Mouse (Mus musculus) spleen, embryonic (tissue): ENCODE measurements around the gene Fbxo10.
"Not testable (repeated sequence)": the region's sequence is repeated elsewhere in the genome, so short reads cannot be mapped to it uniquely, and the experiment has no call there.

Experiments
- CTCF ChIA-PET: fragments of 350-600 bp; sonication (Branson Sonifier 250); formaldehyde crosslinking; loops from one replicate; lab custom pipeline; 2022; lab: Charles Lee

The Fbxo10 gene

DNA sequence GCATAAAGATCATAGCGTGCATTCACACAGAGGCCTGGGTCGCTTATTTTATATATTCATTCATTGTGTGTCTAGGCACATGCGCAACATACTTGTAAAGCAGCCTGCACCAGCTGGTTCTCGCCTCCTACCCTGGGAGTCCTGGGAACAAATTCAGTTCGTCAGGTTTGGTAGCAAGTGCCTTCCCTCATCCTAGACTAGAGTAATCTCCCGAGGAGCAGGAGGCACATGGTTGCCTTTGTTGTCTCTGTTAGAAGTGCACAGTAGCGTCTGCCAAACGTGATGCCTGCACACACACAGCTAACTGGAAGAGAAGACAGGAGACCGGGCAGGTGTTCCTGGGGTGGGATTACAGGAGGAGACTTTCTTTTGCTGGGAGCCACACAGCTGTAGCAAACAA, 36.4 kb downstream of the Fbxo10 start:
- CTCF ChIA-PET, result no interaction called here

DNA sequence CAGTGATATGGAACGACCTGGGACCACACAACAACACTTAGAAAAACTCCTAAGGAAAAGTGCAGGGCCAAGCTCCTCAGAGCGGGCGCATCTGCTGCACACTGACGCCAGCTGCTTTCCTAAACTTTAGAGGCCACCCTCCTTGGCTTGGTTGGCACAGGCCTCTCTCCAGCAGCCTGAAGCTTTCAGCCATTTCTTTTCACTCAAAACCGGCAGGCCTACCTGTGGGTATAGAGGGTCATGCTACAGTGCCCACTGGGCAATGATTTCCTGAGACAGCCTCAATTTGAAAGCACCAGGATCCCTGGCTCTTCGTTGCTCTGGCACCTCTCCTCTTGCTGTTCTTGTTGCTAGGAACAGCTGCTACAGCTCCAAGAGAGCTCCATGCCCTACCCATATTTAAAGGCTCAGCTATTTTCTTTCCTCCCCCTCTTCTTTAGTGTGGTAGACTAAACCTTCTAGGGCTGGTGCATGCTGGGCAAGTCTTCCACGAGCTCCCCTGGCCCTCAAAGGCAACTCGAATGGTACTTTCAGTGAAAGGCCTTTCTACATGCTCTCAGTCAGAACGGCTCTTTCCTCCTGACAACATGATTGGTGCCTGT, 37.0 kb downstream of the Fbxo10 start:
- CTCF ChIA-PET, result no interaction called here

DNA sequence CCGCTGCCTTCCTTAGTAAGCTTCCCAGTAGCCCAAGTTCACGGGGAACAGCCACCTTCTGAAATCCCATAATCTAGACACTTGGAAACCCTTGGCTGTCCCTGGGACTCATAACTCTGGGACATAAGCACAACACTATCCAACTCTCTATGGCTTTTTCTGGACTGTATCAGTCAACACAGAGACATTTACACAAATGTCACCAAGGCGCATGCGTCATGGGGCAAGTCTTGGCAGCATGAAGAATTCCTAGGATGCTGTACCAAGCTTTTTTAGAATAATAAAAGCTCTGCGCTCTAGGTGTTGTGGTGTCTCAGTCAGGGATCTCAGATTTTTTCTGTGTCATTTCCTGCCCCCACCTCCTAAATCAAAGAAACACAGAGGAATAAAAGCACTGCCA, 37.7 kb downstream of the Fbxo10 start:
- CTCF ChIA-PET, result no interaction called here

DNA sequence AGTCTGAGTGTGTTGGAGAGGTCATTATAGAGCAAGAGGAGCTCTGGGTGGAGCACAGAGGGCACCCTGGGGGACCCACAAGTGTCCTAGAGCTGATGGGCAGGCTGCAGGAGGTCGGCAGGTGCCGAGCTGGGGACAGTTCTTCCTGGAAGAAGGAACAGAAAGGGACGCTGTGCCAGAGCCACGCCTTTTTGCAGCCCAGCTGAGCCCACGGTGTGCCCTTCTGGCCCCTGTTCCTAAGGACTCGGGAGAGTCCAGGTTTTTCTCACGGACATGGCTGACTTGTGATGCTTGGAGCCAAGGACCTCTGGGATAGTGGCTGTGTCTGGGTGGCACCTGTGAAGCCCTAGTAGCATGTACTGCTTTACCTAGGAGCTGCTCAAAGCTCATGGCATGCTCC, 43.6 kb downstream of the Fbxo10 start:
- CTCF ChIA-PET, result no interaction called here

DNA sequence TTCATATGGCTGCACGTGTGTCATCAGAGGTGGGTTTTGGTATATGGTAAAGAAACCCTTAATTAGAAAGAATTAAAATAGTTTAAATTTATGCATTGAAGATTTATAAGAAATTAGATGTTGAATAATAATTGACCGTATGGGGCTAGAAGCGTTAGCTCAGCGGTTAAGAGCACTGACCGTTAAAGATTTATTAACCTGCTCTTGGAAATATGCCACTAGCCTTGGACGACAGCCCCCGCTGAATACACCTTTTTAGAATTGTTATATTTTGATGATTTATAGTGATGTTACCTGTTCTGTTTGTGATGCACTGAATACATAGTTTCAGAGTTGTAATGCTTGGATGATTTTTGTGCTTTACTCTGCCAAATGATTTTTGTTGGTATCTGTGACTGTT, 44.9 kb downstream of the Fbxo10 start:
- CTCF ChIA-PET, result not testable (repeated sequence)

DNA sequence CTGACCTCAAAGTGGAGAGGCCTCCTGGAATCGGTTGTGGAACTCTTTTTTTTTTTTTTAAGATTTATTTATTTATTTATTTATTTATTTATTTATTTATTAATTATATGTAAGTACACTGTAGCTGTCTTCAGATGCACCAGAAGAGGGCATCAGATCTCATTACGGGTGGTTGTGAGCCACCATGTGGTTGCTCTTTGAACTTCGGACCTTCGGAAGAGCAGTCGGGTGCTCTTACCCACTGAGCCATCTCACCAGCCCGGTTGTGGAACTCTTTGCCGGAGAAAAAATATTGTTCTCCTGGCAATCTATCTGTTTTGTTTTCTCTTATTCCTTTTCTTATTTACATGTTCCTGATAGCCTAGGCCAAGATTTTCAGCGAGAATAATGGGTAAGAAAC, 45.5 kb downstream of the Fbxo10 start:
- CTCF ChIA-PET, result interaction anchor here (0.6 kb wide), 1 partner anchor 270 kb away, joined by 4 read pairs; no protein-coding TSS in a partner anchor

DNA sequence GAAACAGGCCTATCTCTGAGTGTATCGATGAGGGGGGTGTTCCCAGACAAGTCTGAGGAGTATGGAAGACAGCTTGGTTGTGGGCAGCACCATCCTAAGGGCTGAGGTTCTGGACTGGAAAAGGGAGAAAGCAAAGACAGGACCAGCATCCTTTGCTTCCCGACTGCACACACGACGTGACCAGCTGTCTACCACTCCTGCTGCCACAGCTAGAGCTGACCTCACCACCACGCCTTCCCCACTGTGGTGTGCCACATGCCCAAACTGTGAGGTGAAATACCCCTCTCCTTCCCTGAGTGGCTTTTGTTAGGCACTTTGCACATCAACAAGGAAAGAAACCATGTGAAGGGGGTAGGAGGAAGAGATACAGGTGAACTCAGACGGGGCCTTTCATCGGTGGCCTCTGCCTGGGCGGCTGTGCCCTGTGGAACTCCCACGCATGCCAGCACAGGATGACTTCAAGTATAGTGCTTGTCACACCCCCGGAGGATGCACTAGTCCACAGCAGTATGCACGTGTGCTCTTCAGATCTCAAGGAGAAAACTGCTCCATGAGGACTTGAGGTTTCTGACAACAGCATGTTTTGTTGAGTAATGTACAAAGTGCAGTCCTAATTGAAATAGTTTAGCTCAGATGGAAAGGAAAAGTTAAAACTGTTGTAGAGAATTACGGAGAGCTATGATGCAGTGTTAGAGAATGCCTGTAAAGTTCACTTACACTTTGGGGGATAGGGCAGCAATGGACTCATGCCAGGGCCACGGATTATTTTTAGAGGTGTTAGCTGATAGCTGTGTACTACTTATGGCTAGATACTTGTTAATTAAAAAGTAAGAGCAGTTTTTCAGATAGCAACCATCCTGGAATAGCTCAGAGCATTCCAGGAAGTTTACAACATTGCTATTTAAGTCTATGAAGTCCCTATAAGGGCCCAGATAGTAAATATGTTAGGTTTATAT, 46.7 kb downstream of the Fbxo10 start:
- CTCF ChIA-PET, result no interaction called here

DNA sequence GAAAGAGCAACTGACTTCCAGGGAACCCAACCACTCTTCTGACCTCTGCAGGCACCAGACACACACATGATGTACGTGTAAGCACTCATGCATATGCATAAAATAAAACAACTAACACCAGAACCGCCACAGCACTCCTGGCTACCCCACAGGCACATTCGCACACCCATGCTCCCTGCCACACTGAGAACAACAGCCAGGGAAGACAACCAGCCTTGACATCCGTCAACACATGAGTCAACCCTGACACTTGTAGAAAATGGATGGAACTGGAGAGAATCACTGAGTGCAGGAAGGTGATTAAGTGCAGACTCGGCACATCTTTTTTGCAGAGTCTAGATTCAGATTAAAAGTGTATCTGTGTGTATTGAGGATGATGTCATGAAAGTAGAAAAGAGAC, 47.8 kb downstream of the Fbxo10 start:
- CTCF ChIA-PET, result no interaction called here

DNA sequence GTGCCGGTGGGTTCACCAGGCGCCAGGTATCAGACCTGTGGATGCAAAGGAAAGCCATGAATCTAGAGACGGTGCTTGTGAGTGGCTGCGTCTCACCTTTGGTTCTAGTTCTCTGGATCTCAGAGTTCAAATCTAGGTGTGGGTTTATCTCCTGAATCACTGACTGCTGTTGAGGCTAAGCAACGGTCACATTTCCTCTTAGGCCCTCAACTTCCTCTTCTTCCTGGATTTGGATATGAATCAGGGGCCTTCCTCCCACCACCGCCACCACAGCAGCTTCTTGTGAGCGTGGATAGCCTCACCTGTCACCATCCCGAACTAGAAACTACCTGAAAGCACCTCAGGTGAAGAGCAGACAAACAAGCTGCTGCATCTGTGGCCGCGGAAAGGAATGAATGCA, 48.4 kb downstream of the Fbxo10 start:
- CTCF ChIA-PET, result interaction anchor here (0.6 kb wide), 1 partner anchor 275 kb away, joined by 3 read pairs; no protein-coding TSS in a partner anchor

DNA sequence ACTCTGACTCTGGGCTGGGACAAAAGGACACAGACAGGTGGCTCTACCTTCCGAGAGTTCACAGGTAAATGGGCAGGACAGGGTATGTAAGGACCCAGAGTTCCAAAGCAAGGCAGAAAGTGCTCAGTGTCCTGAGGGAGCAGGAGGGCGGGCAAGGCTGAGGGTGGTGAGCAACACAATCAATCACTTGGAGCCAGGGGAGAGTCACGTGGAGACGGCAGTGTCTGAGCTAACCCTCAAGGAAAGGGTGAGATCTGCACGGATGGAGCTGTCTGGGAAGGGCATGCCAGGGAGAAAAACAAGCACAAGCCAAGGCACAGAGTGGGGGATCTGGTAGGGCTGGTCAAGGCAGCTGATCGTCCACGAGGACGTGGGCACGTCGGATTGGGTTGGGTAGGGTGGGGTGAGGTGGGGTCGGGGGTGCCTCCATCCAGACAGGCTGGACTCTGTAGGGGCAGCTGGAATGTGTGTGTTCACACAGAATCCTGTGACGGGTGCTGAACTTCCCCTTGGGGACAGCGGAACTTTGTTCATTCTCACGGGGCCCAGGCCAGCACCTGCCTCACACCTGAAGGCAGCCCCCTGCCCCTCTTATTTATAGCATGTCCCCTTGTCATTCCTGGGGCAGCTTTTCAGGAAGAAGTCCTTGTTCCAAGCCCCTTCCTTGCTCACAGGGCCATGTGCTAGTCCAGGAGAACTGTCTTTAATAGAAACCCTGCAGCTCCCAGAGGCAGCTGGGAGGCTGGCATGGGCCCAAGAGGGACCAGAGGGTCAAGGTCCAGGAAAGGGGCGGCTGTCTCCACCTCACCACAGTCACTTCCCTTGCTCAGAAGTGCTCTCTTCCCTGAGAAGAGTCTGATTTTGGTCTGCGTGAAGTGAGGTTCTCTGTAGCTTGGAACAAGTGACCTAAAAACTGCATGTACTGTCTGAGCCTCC, 49.4 kb downstream of the Fbxo10 start:
- CTCF ChIA-PET, result interaction anchor here (0.6 kb wide), 1 partner anchor 274 kb away, joined by 3 read pairs; no protein-coding TSS in a partner anchor

DNA sequence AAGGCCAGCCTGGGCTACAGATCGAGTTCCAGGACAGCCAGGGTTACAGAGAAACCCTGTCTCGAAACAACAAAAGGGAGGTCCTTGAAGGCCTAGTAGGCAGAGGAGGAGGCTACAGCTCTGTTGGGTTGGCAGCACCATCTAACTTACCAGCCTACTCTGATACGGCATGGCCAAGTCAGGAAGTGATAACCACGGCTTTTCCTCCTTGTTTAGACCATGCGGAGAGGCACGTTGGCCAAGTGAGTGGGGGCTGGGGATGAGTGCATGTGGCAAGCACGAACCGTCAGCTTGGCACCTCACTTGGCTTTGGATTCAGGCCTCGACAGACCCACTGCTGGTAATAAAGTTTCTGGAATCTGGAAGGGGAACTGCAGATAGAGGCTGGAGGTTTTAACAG, 51.8 kb downstream of the Fbxo10 start:
- CTCF ChIA-PET, result no interaction called here

DNA sequence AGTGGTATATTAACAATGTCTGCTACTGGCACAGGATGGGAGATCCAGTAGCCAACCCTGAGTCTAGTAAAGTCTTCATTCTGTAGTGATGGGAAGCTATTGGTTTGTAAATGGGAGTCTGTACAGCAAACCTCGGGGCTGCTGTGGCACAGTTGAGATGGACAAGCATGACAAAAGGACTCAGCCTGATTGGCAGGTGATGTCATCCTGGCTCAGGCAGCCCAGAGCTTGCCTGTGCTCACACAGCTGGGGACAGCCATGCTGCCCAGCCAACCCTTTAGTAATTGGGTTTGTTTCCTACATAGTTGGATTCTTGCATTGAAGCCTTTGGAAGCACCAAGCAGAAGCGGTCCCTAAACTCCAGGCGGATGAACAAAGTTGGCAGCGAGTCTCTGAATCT, 57.9 kb downstream of the Fbxo10 start:
- CTCF ChIA-PET, result no interaction called here

DNA sequence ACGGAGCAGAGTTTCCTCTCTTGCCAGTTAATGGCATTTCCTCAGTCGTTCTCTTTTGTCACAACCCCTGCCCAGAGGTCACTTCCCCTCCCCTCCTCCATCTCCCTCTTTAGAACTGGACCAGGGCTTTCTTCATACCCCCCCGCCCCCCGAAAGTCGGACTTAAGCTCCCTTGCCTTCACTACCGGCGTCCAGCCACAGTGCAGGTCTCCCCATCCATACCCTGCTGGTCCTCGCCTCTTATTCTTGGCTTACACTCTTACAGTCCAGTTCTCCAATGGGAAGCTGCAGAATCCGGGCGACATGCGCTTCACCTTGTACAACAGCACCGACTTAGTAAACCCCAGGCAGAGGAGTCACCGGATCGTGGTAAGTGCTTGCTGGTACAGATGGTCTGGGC, 65.4 kb downstream of the Fbxo10 start:
- CTCF ChIA-PET, result no interaction called here

DNA sequence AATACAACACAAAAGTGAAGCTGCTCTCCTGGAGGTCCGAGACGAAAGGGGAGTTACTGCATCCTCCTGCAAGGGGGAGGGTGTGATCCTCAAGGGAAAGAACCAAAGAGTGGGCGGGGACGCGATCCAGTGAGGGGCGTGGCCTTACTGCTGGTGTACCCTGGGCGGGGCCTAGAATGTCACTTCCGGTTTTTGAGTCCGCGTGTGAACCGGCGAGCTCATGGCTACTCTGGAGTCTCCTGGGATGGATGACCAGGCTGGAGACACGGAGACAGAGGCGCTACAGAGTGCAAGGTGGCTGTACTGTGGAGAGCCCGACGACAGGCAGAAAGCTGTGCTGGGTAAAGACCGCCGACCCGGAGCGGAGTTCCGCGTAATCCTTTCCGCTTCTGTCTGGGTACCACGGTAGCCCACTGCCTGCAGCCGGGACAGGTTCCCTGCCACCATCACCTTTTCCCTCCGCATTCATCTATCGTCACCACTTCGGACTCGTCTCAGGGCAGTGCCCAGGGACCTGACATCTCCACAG, 65.9 kb downstream of the Fbxo10 start, which contains the start of gene Polr1e:
Gene Polr1e, plus strand, starts transcription at position 132 of the 529 bp plus-strand sequence.
- CTCF ChIA-PET, result no interaction called here

DNA sequence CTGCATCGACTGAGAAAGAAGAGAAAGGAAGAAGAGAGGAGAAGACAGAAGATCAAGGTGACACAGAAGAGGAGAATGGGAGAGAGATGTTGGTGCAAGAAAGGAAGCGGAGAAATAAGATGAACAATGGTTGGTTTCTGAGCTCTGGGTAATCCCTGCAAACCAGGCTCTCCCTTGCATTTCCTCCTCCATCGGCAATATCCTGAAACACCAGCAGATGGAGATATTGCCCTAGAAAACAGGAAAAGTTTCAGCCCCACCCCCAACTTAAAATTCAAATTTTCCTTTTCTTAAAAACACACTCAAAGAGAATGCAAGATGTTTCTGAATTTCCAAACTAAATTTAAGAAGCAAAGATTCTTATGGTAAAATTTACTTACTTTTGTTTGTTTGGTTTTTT, 68.8 kb downstream of the Fbxo10 start:
- CTCF ChIA-PET, result no interaction called here

DNA sequence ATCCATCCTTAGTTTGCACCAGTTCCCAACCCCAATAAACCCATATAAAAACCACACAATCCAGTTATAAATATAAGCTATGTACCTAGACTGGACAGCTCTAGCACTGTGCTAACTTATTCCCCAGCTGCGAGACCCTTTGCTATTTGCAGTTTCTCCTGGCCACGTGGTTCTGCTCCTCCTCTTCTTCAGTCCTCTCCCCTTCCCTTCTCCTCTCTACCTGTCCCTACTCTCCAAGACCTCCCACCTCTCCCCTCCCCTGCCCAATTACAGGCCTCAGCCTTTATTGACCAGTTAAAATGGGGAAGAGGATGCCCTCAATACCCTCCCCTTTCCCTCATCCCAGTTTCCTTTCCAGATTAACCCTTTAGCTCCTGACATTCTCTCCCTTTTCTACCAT, 70.9 kb downstream of the Fbxo10 start:
- CTCF ChIA-PET, result no interaction called here

DNA sequence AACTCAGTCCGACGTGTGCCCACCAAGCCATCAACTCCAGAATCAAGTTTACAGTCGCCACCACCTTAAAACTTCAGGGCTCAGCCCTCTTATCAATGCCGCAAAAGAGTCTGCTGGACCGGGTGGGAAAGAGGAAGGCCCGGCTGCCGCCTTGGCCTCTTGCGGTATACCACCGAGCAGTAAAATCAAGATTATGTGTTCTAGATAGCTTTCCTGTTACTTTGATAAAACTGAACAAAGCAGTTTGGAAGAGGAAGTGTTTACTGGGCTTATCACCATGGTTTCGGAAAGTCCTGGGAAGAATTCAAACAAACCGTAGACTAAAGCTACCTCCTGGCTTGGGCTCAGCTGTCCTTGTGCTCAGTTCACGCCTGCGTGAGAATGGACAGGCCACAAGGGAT, 71.4 kb downstream of the Fbxo10 start:
- CTCF ChIA-PET, result no interaction called here

DNA sequence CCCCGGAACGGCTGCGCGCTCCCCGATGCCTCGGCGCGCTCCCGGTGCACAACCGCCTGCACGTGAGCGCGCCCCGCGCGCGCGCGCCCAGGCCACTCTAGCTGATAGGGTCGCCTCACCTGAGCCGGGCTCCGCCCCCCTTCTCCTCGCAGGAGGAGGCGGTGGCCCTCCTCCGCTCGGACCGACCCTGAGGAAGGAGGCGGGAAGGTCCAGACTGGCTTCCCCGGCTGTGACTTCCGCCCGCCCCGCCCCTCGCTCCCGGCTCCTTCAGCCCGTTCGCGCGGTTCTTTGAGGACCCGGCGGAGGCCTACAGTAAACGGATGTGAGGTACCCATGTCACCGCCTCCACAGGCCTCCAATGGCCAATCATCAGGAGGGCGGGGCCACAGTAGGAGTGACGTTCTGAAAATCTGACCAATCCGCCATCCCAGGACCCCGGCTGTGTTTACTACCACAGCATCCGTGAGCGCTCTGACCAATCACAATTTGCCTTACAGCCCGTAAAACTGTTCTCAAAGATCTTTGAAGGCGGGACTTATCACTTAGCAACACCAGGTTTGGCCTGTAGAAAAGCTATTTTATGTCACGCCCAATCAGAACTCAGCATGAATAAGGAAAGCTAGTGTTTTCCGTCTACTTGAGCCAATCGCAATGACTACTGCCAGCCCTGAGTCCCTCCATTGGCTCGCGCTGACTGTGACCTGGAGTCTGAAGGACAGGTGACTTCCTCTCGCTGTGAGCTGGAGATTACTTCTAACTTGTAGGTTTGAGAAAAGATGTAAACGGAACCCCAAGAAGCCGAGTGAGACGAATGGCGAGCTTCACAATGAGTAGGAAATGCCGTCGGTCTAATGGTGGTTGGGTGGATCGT, 72.1 kb downstream of the Fbxo10 start, which contains the start of gene Zbtb5:
Gene Zbtb5, minus strand, starts transcription at position 308 of the 871 bp plus-strand sequence.
- CTCF ChIA-PET, result interaction anchor here (0.6 kb wide), 1 partner anchor 31 kb away, joined by 3 read pairs; the partner anchor contains the start of gene Grhpr

DNA sequence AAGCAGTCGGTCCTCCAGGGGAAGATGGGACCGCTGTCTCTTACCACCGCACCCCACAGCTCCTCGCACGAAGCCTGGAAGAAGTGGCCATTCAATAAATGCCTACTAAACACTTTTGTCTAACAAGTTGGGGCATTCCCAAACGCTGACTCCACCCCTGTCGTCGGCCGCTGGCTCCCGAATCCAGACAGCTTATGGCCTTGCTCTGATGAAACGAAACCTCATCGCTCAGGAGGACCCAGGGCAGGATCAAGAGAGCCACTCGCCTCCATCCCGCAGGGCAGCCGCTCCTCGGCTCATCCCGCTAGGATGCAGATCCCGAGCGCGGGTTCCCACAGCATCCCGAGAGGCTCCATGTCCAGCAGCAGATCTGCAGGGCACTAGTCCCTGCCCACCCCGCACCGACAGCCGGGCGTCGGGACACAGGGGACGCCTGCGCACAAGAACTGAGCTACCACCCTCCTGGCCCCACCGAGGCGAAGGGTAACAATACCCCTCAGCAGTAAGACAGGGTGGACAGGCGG, 72.8 kb downstream of the Fbxo10 start:
- CTCF ChIA-PET, result interaction anchor here (0.6 kb wide), 1 partner anchor 31 kb away, joined by 3 read pairs; the partner anchor contains the start of gene Grhpr
